Mouse (Mus musculus): ENCODE results near the gene Snap47. TPM values are rescaled to one million over a fixed set of nuclear protein-coding genes. Genes with fewer than 3 reads are reported as not detected.

The Snap47 gene
- 14.5 to 17.4 TPM (median 14.9 TPM) in 4 replicates for total RNA-seq (2023)

DNA sequence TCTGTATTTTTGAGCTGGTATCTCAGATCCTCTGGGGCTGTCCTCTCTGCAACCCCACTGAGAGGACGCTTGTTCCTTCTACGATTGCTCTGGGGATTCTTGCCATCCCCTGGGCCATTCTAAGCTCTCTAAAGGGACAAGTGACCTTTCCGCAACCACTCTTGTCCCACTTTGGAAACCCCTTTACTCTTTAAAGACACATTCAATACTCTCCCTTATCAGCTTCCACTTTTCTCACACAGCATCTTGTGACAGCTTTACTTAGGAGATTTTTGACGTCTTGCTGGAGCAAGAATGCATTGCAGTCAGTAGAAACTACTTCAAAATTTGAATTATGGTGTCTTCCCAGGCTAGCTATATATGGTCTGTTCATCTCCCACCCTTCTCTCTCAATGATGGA is at the start of gene Snap47:
TSS of gene Snap47 (minus strand) at position 101 of the 400 bp plus-strand sequence.

DNA sequence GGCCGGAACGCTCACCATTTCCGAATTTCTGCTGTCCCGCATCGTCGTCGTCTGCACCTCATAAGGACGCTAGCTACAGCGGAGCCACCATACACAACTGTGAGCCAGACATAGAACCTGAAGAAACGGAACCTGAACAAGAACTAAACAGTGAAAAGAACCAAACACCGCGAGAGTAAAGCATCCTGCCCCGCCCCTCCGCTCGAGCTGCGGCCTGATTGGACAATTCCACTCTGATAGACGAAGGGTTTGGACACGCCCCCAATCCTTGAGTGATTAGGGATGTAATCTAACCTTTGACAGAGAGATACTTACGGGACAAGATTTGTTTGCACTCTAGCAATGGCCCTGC is 21.3 kb upstream of the Snap47 start, which contains the start of gene Zfp867:
TSS of gene Zfp867 (minus strand) at position 149 of the 352 bp plus-strand sequence.

DNA sequence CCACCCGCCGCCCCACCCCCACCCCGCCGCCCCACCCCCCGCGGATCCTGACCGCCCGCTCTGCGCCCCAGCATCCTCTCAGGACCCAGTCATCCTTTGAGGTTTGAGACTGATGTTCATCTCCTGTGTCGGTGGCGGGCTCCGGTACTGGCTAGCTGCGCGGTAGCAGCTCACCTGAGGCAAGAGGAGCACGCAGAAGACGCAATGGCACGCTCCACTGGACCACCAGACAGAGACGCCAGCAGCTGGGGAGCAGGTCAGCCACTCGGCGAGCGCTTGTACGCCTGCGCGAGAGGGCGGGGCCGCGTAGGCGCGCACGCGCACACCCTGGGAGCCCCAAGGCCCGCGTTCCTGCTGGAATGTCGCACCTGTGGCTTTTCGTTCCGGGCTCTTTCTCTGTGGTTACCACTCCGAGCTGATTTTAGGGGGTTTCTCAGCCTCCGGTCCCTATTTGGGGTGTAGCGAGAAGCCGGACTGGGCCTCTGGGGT is 1.2 kb downstream of the Snap47 start, which contains the start of gene Jmjd4:
TSS of gene Jmjd4 (plus strand) at position 305 of the 489 bp plus-strand sequence.

DNA sequence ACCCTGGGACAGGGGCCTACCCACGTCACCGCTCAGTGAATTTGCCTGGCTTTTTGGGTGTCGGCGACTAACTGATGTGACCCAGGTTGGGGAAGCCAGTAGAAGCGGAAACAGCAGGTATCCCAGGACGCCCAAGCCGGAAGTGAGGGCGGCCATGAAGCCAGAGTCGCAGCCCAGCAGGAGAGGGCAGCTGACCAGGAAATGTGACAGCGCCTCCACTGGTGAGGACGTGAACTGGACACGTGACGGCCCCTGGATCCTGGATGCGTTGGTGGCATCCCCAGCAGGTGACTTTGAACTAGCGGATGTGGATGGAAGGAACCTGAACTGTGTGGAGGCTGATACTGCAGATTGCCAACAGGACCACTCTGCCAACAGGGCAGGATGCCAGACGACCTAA is 75.5 kb downstream of the Snap47 start, which contains the start of gene Prss38:
TSS of gene Prss38 (minus strand) at position 183 of the 400 bp plus-strand sequence.

Other genes starting within 250 kb of the Snap47 start
- 14.1 to 18.1 TPM (median 16.1 TPM) in 4 replicates for gene Mrpl55, start 248.7 kb downstream of the Snap47 start, total RNA-seq (2023)
- 25.8 to 33.3 TPM (median 27.1 TPM) in 4 replicates for gene 2310033P09Rik, start 242.9 kb downstream of the Snap47 start, total RNA-seq (2023)
- 252 to 279 TPM (median 259 TPM) in 4 replicates for gene Arf1, start 222.9 kb downstream of the Snap47 start, total RNA-seq (2023)
- gene Wnt3a, start 160.4 kb downstream of the Snap47 start, total RNA-seq (2023): not detected in 4 replicates
- not detected in 4 replicates for gene Wnt9a, start 144.3 kb downstream of the Snap47 start, total RNA-seq (2023)
- not detected in 4 replicates for gene Prss38, start 75.5 kb downstream of the Snap47 start, total RNA-seq (2023)
- 10.2 to 12.5 TPM (median 11.7 TPM) in 4 replicates for gene Jmjd4, start 1.1 kb downstream of the Snap47 start, total RNA-seq (2023)
- 4.1 to 4.7 TPM (median 4.3 TPM) in 4 replicates for gene Zfp867, start 21.3 kb upstream of the Snap47 start, total RNA-seq (2023)
- gene Zkscan17, start 75.6 kb upstream of the Snap47 start, total RNA-seq (2023): 16.7 to 20.2 TPM (median 17.6 TPM) in 4 replicates
- gene Nlrp3, start 90.4 kb upstream of the Snap47 start, total RNA-seq (2023): 0.94 to 3.2 TPM (median 1.5 TPM) in 4 replicates
- not detected in 4 replicates for gene Olfr222, start 125.0 kb upstream of the Snap47 start, total RNA-seq (2023)
- not detected in 4 replicates for gene Olfr223, start 142.1 kb upstream of the Snap47 start, total RNA-seq (2023)
- 82.5 to 102 TPM (median 85.8 TPM) in 4 replicates for gene Mprip, start 210.1 kb upstream of the Snap47 start, total RNA-seq (2023)

Data from B cell, adult 62 days (primary cell).